In genomic region chr11:103643211-103643610, GRCm38 (mm10) we compare ENCODE assay signal across 32 mouse cellular contexts. TPM values are rescaled to one million over a fixed set of nuclear protein-coding genes. Genes with fewer than 3 reads are reported as not detected.
A peak's percentile ranks its signal among the peaks of the same experiment; 100 is the strongest.
DNase-seq lines count a peak whose midpoint lies in the region; ATAC-seq and TF ChIP-seq lines count a peak whose summit lies in the region.
"Had no signal": no experiment of that assay in that cellular context is flagged by ENCODE, and none has a peak within 500 bp of the region (broad histone marks: within the 10 kb centered on the region; RNA-seq: fewer than 3 reads in every experiment).

No protein-coding gene starts in this region.

- H3K4me1 ChIP-seq in forebrain, embryonic 11.5 days (replicated peaks; ENCODE audit: control insufficient read depth, insufficient read depth, low read length) = no peaks in the 10 kb centered on the region
- H3K4me1 ChIP-seq in forebrain, embryonic 14.5 days (ENCODE audit: control insufficient read depth, insufficient read depth, low read length) = no peaks in the 10 kb centered on the region
- H3K4me1 ChIP-seq in neural tube, embryonic 15.5 days = no peaks in the 10 kb centered on the region
- H3K4me1 ChIP-seq: embryonic facial prominence, embryonic 12.5 days; forebrain, embryonic 12.5 days; hindbrain, embryonic 12.5 days had no signal

- no peak overlapping the region for H3K27ac ChIP-seq in forebrain, embryonic 11.5 days (ENCODE audit: low read depth, low read length)
- H3K27ac ChIP-seq in forebrain, embryonic 14.5 days (ENCODE audit: low read depth, low read length) = no peak overlapping the region
- peak overlapping the region; percentile 60 for H3K27ac ChIP-seq in layer of hippocampus, adult 2 months
- H3K27ac ChIP-seq in neural tube, embryonic 15.5 days (replicated peaks) = no peak overlapping the region
- H3K27ac ChIP-seq: embryonic facial prominence, embryonic 12.5 days; embryonic facial prominence, embryonic 15.5 days; forebrain, embryonic 12.5 days; heart, adult 2 months; hindbrain, embryonic 12.5 days; hindbrain, embryonic 15.5 days had no signal

- H3K4me2 ChIP-seq in forebrain, embryonic 11.5 days (ENCODE audit: low read depth, low read length, severe bottlenecking) = no peak overlapping the region
- H3K4me2 ChIP-seq in forebrain, embryonic 14.5 days (ENCODE audit: low read length) = no peak overlapping the region
- H3K4me2 ChIP-seq in neural tube, embryonic 15.5 days = no peak overlapping the region
- H3K4me2 ChIP-seq: embryonic facial prominence, embryonic 12.5 days; embryonic facial prominence, embryonic 15.5 days; forebrain, embryonic 12.5 days; heart, embryonic 11.5 days; hindbrain, embryonic 12.5 days; hindbrain, embryonic 15.5 days had no signal

- no peaks in the 10 kb centered on the region for H3K36me3 ChIP-seq in forebrain, embryonic 11.5 days (ENCODE audit: control insufficient read depth, insufficient read depth, low read length)
- no peaks in the 10 kb centered on the region for H3K36me3 ChIP-seq in forebrain, embryonic 14.5 days (ENCODE audit: control insufficient read depth, insufficient read depth, low read length)
- H3K36me3 ChIP-seq in neural tube, embryonic 15.5 days = no peaks in the 10 kb centered on the region
- H3K36me3 ChIP-seq: embryonic facial prominence, embryonic 12.5 days; embryonic facial prominence, embryonic 15.5 days; forebrain, embryonic 12.5 days; hindbrain, embryonic 12.5 days; hindbrain, embryonic 15.5 days had no signal

- H3K9ac ChIP-seq in forebrain, embryonic 11.5 days (ENCODE audit: low read length) = no peak overlapping the region
- no peak overlapping the region for H3K9ac ChIP-seq in forebrain, embryonic 14.5 days (ENCODE audit: low read length)
- no peak overlapping the region for H3K9ac ChIP-seq in neural tube, embryonic 15.5 days (replicated peaks)
- H3K9ac ChIP-seq: embryonic facial prominence, embryonic 12.5 days; embryonic facial prominence, embryonic 15.5 days; forebrain, embryonic 12.5 days; hindbrain, embryonic 12.5 days; hindbrain, embryonic 15.5 days had no signal

- 69% methylated on average over 9 of the region's 9 CpGs for WGBS in forebrain, embryonic 11.5 days
- 61% methylated on average over 9 of the region's 9 CpGs for WGBS in forebrain, embryonic 14.5 days
- WGBS in neural tube, embryonic 15.5 days = 60% methylated on average over 9 of the region's 9 CpGs

- no peak overlapping the region for H3K4me3 ChIP-seq in forebrain, embryonic 11.5 days (ENCODE audit: low read depth, low read length)
- H3K4me3 ChIP-seq in forebrain, embryonic 14.5 days (ENCODE audit: low read depth, low read length) = no peak overlapping the region
- no peak overlapping the region for H3K4me3 ChIP-seq in layer of hippocampus, adult 2 months
- H3K4me3 ChIP-seq in neural tube, embryonic 15.5 days (replicated peaks) = no peak overlapping the region
- H3K4me3 ChIP-seq: embryonic facial prominence, embryonic 12.5 days; embryonic facial prominence, embryonic 15.5 days; forebrain, embryonic 12.5 days; heart, adult 2 months; hindbrain, embryonic 12.5 days; hindbrain, embryonic 15.5 days had no signal

- H3K27me3 ChIP-seq in forebrain, embryonic 11.5 days (ENCODE audit: control insufficient read depth, insufficient read depth, low read length) = peaks cover 19% of the 10 kb centered on the region
- H3K27me3 ChIP-seq in forebrain, embryonic 14.5 days (replicated peaks; ENCODE audit: control insufficient read depth, insufficient read depth, low read length) = peaks cover 30% of the 10 kb centered on the region
- H3K27me3 ChIP-seq in neural tube, embryonic 15.5 days (replicated peaks) = peaks cover 38% of the 10 kb centered on the region

- H3K9me3 ChIP-seq in forebrain, embryonic 11.5 days (ENCODE audit: control insufficient read depth, low read length) = no peaks in the 10 kb centered on the region
- H3K9me3 ChIP-seq in forebrain, embryonic 14.5 days (replicated peaks; ENCODE audit: control insufficient read depth, low read length) = no peaks in the 10 kb centered on the region
- H3K9me3 ChIP-seq in neural tube, embryonic 15.5 days (replicated peaks) = no peaks in the 10 kb centered on the region
- H3K9me3 ChIP-seq: embryonic facial prominence, embryonic 12.5 days; embryonic facial prominence, embryonic 15.5 days; forebrain, embryonic 12.5 days; hindbrain, embryonic 12.5 days; hindbrain, embryonic 15.5 days had no signal

- no peak for TF ChIP-seq CTCF in layer of hippocampus, adult 2 months (conservative IDR thresholded peaks at IDR 0.05)

- no peak for ATAC-seq in forebrain, embryonic 11.5 days (replicated peaks; ENCODE audit: low FRiP score)
- no peak for ATAC-seq in forebrain, embryonic 14.5 days
- no peak for ATAC-seq in neural tube, embryonic 15.5 days (ENCODE audit: low FRiP score)
- ATAC-seq: activated CD4-positive, CD25-positive, alpha-beta regulatory T cell, adult 4 months; forebrain, embryonic 16.5 days had no signal

- DNase-seq in forebrain, embryonic 11.5 days (ENCODE audit: low spot score) = peak; percentile 23
- no peak for DNase-seq in forebrain, embryonic 14.5 days (ENCODE audit: low spot score)
- peak in 1 of 2 experiments; percentile 11 for DNase-seq in layer of hippocampus, adult 2 months (ENCODE audit: low spot score in 2 of 2)
- DNase-seq in layer of hippocampus, adult 8-10 months (ENCODE audit: low spot score in 2 of 2) = no peak
- DNase-seq in testis, postnatal 10 days (ENCODE audit: low spot score) = peak; percentile 25
- no peak for DNase-seq in testis, postnatal 14 days (ENCODE audit: low spot score)
- DNase-seq in kidney, postnatal 36 days = no peak
- DNase-seq: adrenal gland, adult 8-10 months; adrenal gland, postnatal 25 days; cerebellum, adult 11 months; cerebellum, adult 2 months; cerebellum, adult 9-11 months; cerebellum, postnatal 25 days; gastrocnemius, postnatal 25 days; heart, adult 2 months had no signal

RNA-seq across cellular contexts. Expression of gene Lyzl6, which starts 4.5 kb away (rescaled TPM):
- polyA plus RNA-seq in forebrain, embryonic 11.5 days (2014; fragmentation: Nextera tagmentation; extraction: Ambion mirVana) = not detected in 2 replicates
- polyA plus RNA-seq in forebrain, embryonic 14.5 days (2014; fragmentation: Nextera tagmentation; extraction: Ambion mirVana) = not detected in 2 replicates
- total RNA-seq in layer of hippocampus, adult 2 months (2021) = not detected
- total RNA-seq in layer of hippocampus, adult 8-10 months (2022) = not detected
- polyA plus RNA-seq in neural tube, embryonic 15.5 days (2015; fragmentation: Nextera tagmentation; extraction: Ambion mirVana) = not detected in 2 replicates
- total RNA-seq: adrenal gland, adult 8-10 months; adrenal gland, postnatal 25 days; common myeloid progenitor, adult 5-6 weeks; ES-E14; gastrocnemius, adult 8-10 months; gastrocnemius, postnatal 25 days; heart, adult 2 months; heart, postnatal 25 days; hematopoietic stem cell, adult 5-6 weeks had no signal
- polyA plus RNA-seq: activated CD4-positive, CD25-positive, alpha-beta regulatory T cell, adult 4 months; cerebellum, adult 2 months; embryonic facial prominence, embryonic 12.5 days; embryonic facial prominence, embryonic 15.5 days; forebrain, embryonic 12.5 days; forebrain, embryonic 16.5 days; frontal cortex, adult 2 months; heart, adult 2 months; heart, embryonic 11.5 days; heart, embryonic 14.5 days; heart, postnatal 0 days; hindbrain, embryonic 12.5 days; hindbrain, embryonic 15.5 days had no signal

RNA-seq across cellular contexts. Expression of gene Rprml, which starts 6.2 kb away (rescaled TPM):
- not detected in 2 replicates for polyA plus RNA-seq in forebrain, embryonic 11.5 days (2014; fragmentation: Nextera tagmentation; extraction: Ambion mirVana)
- polyA plus RNA-seq in forebrain, embryonic 14.5 days (2014; fragmentation: Nextera tagmentation; extraction: Ambion mirVana) = 2.3 and 3.2 TPM in 2 replicates
- 100 to 1,000 TPM; 102 to 117 TPM for total RNA-seq in layer of hippocampus, adult 2 months (2021)
- 100 to 1,000 TPM in 1 of 4 experiments, 10 to 100 TPM in 3; 77.2 to 102 (median 98.0) TPM for total RNA-seq in layer of hippocampus, adult 8-10 months (2022)
- 0.51 and 0.60 TPM in 2 replicates for polyA plus RNA-seq in neural tube, embryonic 15.5 days (2015; fragmentation: Nextera tagmentation; extraction: Ambion mirVana)
- total RNA-seq: common myeloid progenitor, adult 5-6 weeks; gastrocnemius, postnatal 25 days; heart, adult 2 months; heart, postnatal 25 days; hematopoietic stem cell, adult 5-6 weeks had no signal
- polyA plus RNA-seq: activated CD4-positive, CD25-positive, alpha-beta regulatory T cell, adult 4 months; forebrain, embryonic 12.5 days; heart, adult 2 months; heart, embryonic 14.5 days; hindbrain, embryonic 12.5 days had no signal

RNA-seq across cellular contexts. Expression of gene Gm884, which starts 22.3 kb away (rescaled TPM):
- not detected in 2 replicates for polyA plus RNA-seq in forebrain, embryonic 11.5 days (2014; fragmentation: Nextera tagmentation; extraction: Ambion mirVana)
- not detected in 2 replicates for polyA plus RNA-seq in forebrain, embryonic 14.5 days (2014; fragmentation: Nextera tagmentation; extraction: Ambion mirVana)
- not detected for total RNA-seq in layer of hippocampus, adult 2 months (2021)
- total RNA-seq in layer of hippocampus, adult 8-10 months (2022) = under 1 TPM in 1 of 4 experiments, not detected in 3; 0.04 TPM
- polyA plus RNA-seq in neural tube, embryonic 15.5 days (2015; fragmentation: Nextera tagmentation; extraction: Ambion mirVana) = not detected in 2 replicates
- total RNA-seq: adrenal gland, adult 8-10 months; adrenal gland, postnatal 25 days; common myeloid progenitor, adult 5-6 weeks; gastrocnemius, adult 8-10 months; gastrocnemius, postnatal 25 days; heart, adult 2 months; heart, postnatal 25 days; hematopoietic stem cell, adult 5-6 weeks had no signal
- polyA plus RNA-seq: activated CD4-positive, CD25-positive, alpha-beta regulatory T cell, adult 4 months; cerebellum, adult 2 months; embryonic facial prominence, embryonic 12.5 days; embryonic facial prominence, embryonic 15.5 days; forebrain, embryonic 12.5 days; forebrain, embryonic 16.5 days; frontal cortex, adult 2 months; heart, adult 2 months; heart, embryonic 11.5 days; heart, embryonic 14.5 days; heart, postnatal 0 days; hindbrain, embryonic 12.5 days; hindbrain, embryonic 15.5 days had no signal

RNA-seq across cellular contexts. Expression of gene Gosr2, which starts 54.5 kb away (rescaled TPM):
- polyA plus RNA-seq in forebrain, embryonic 11.5 days (2014; fragmentation: Nextera tagmentation; extraction: Ambion mirVana) = 86.7 and 94.9 TPM in 2 replicates
- polyA plus RNA-seq in forebrain, embryonic 14.5 days (2014; fragmentation: Nextera tagmentation; extraction: Ambion mirVana) = 105 and 106 TPM in 2 replicates
- 10 to 100 TPM; 62.5 to 66.1 TPM for total RNA-seq in layer of hippocampus, adult 2 months (2021)
- total RNA-seq in layer of hippocampus, adult 8-10 months (2022) = 10 to 100 TPM; 63.0 to 64.3 (median 64.0) TPM
- polyA plus RNA-seq in neural tube, embryonic 15.5 days (2015; fragmentation: Nextera tagmentation; extraction: Ambion mirVana) = 80.7 and 84.0 TPM in 2 replicates

Comparison
In these comparisons a context has a peak if more than half of its experiments do, and no peak if none do; other contexts are left out.
1. DNase-seq: peak in forebrain, embryonic 11.5 days (single experiment) and testis, postnatal 10 days (single experiment); none in forebrain, embryonic 14.5 days (single experiment), layer of hippocampus, adult 8-10 months (0 of 2), testis, postnatal 14 days (single experiment) and kidney, postnatal 36 days (0 of 2).